Comparison of ENCODE assay signal across 12 mouse cellular contexts in genomic region chr3:95141474-95141873, GRCm38 (mm10). TPM values are rescaled to one million over a fixed set of nuclear protein-coding genes. Genes with fewer than 3 reads are reported as not detected.
A peak's percentile ranks its signal among the peaks of the same experiment; 100 is the strongest.
DNase-seq lines count a peak whose midpoint lies in the region; ATAC-seq and TF ChIP-seq lines count a peak whose summit lies in the region.
"Had no signal": no experiment of that assay in that cellular context is flagged by ENCODE, and none has a peak within 500 bp of the region (broad histone marks: within the 10 kb centered on the region; RNA-seq: fewer than 3 reads in every experiment).

No protein-coding gene starts in this region.

- no peaks in the 10 kb centered on the region for H3K27me3 ChIP-seq in CH12.LX (replicated peaks)
- H3K27me3 ChIP-seq in liver, embryonic 14.5 days (ENCODE audit: control insufficient read depth, insufficient read depth, low read length), result no peaks in the 10 kb centered on the region
- H3K27me3 ChIP-seq in intestine, postnatal 0 days (replicated peaks; ENCODE audit: control insufficient read depth, insufficient read depth, low read length), result no peaks in the 10 kb centered on the region
- H3K27me3 ChIP-seq: hindbrain, embryonic 13.5 days had no signal

- H3K27ac ChIP-seq in gastrocnemius, adult 2 months, result peak overlapping the region; percentile 31
- peak overlapping the region; percentile 81 for H3K27ac ChIP-seq in CH12.LX (ENCODE audit: insufficient read depth, low read depth)
- H3K27ac ChIP-seq in liver, embryonic 14.5 days, result no peak overlapping the region
- no peak overlapping the region for H3K27ac ChIP-seq in intestine, postnatal 0 days (ENCODE audit: low read depth, low read length)
- H3K27ac ChIP-seq: hindbrain, embryonic 13.5 days; midbrain, embryonic 10.5 days had no signal

- no peak for TF ChIP-seq CTCF in gastrocnemius, adult 2 months (IDR thresholded peaks at IDR 0.05)
- TF ChIP-seq CTCF in CH12.LX (conservative IDR thresholded peaks at IDR 0.05 in 1 of 2, IDR thresholded peaks at IDR 0.05 in 1 of 2; ENCODE audit: low read depth in 2 of 2, low read length in 2 of 2), result no peak
- TF ChIP-seq CTCF in liver, embryonic 14.5 days (IDR thresholded peaks at IDR 0.05; ENCODE audit: low read depth), result no peak; the same call in 1 of the 2 replicates
- no peak for TF ChIP-seq CTCF in intestine, postnatal 0 days (IDR thresholded peaks at IDR 0.05; ENCODE audit: low read depth)

- TF ChIP-seq POLR2A in CH12.LX (IDR thresholded peaks at IDR 0.05; ENCODE audit: low read depth, low read length), result no peak

- ATAC-seq in liver, embryonic 14.5 days (ENCODE audit: insufficient read depth), result no peak
- no peak for ATAC-seq in intestine, postnatal 0 days
- no peak for ATAC-seq in erythroblast, adult 5-6 weeks (replicated peaks; ENCODE audit: low FRiP score, poor library complexity, severe bottlenecking)

- intact Hi-C loops in gastrocnemius, adult 2 months (cut with DNase I), result loop anchor here (5.0 kb wide), 1 partner anchor 121 kb away; no protein-coding TSS in a partner anchor
- intact Hi-C loops in gastrocnemius, postnatal 36 days (cut with DNase I), result loop anchor here (5.0 kb wide), 2 partner anchors 76 to 121 kb away; partner anchors contain the start of gene Gabpb2

- TF ChIP-seq EP300 in CH12.LX (IDR thresholded peaks at IDR 0.05; ENCODE audit: low read length), result no peak
- TF ChIP-seq EP300 in liver, embryonic 14.5 days (IDR thresholded peaks at IDR 0.05; ENCODE audit: low read depth), result no peak

- WGBS in liver, embryonic 14.5 days (ENCODE audit: insufficient replicate concordance), result 36% methylated on average over 9 of the region's 9 CpGs
- WGBS in intestine, postnatal 0 days, result 92% methylated on average over 9 of the region's 9 CpGs

- H3K4me3 ChIP-seq in gastrocnemius, adult 2 months, result peak overlapping the region; percentile 54
- H3K4me3 ChIP-seq in CH12.LX (replicated peaks in 1 of 3; ENCODE audit: low read depth in 2 of 3, low read length in 2 of 3, poor library complexity in 1 of 3), result peak overlapping the region; percentile 51 to 65 (median 61)
- H3K4me3 ChIP-seq in liver, embryonic 14.5 days (ENCODE audit: insufficient read depth in 1 of 2, low read depth in 2 of 2, low read length in 2 of 2), result peak overlapping the region; percentile 37 to 41
- no peak overlapping the region for H3K4me3 ChIP-seq in intestine, postnatal 0 days (ENCODE audit: low read depth, low read length)
- H3K4me3 ChIP-seq: hindbrain, embryonic 13.5 days; midbrain, embryonic 10.5 days had no signal

- H3K9ac ChIP-seq in CH12.LX (ENCODE audit: insufficient read depth, low read depth), result peak overlapping the region; percentile 72
- no peak overlapping the region for H3K9ac ChIP-seq in liver, embryonic 14.5 days (replicated peaks)
- no peak overlapping the region for H3K9ac ChIP-seq in intestine, postnatal 0 days (ENCODE audit: low read depth, low read length)
- H3K9ac ChIP-seq: forebrain, postnatal 0 days; hindbrain, embryonic 13.5 days had no signal

- H3K36me3 ChIP-seq in CH12.LX (replicated peaks in 1 of 2; ENCODE audit: control insufficient read depth in 1 of 2, insufficient read depth in 1 of 2, low read length in 1 of 2), result peaks cover 19 to 22% of the 10 kb centered on the region in 2 experiments
- no peaks in the 10 kb centered on the region for H3K36me3 ChIP-seq in liver, embryonic 14.5 days (replicated peaks; ENCODE audit: control insufficient read depth, insufficient read depth, low read depth)
- H3K36me3 ChIP-seq in intestine, postnatal 0 days (ENCODE audit: control insufficient read depth, insufficient read depth), result peaks cover 17% of the 10 kb centered on the region

- H3K79me2 ChIP-seq in CH12.LX (replicated peaks; ENCODE audit: control insufficient read depth, extremely low read depth, insufficient read depth, poor library complexity, severe bottlenecking), result peaks cover 5% of the 10 kb centered on the region

- no peak for DNase-seq in gastrocnemius, adult 2 months
- DNase-seq in gastrocnemius, postnatal 36 days, result no peak
- DNase-seq in CH12.LX (ENCODE audit: extremely low read depth), result peak; percentile 65
- no peak for DNase-seq in liver, embryonic 14.5 days (ENCODE audit: low read depth in 3 of 3, low spot score in 3 of 3)
- peak; percentile 85 for DNase-seq in spleen, postnatal 36 days (ENCODE audit: low spot score in 2 of 2)
- DNase-seq in ovary, postnatal 10 days (ENCODE audit: low spot score), result no peak
- DNase-seq: embryo, embryonic 11 days; forebrain, postnatal 0 days had no signal

- no peaks in the 10 kb centered on the region for H3K9me3 ChIP-seq in CH12.LX (replicated peaks; ENCODE audit: low read length)
- no peaks in the 10 kb centered on the region for H3K9me3 ChIP-seq in liver, embryonic 14.5 days (ENCODE audit: control insufficient read depth, low read length)
- no peaks in the 10 kb centered on the region for H3K9me3 ChIP-seq in intestine, postnatal 0 days (ENCODE audit: control insufficient read depth)
- H3K9me3 ChIP-seq: hindbrain, embryonic 13.5 days; midbrain, embryonic 10.5 days had no signal

- H3K4me2 ChIP-seq in CH12.LX (ENCODE audit: insufficient read depth, low read depth, poor library complexity, severe bottlenecking), result peak overlapping the region; percentile 69
- H3K4me2 ChIP-seq in liver, embryonic 14.5 days (ENCODE audit: low read depth), result peak overlapping the region; percentile 41
- H3K4me2 ChIP-seq in intestine, postnatal 0 days (replicated peaks; ENCODE audit: low read depth), result no peak overlapping the region
- H3K4me2 ChIP-seq: hindbrain, embryonic 13.5 days had no signal

- dilution Hi-C loops in CH12.LX (cut with MboI; ENCODE audit: extremely low pct_ligation_motif_present, extremely low pct_unique_long_range_greater_than_20kb, low sequenced_read_pairs), result no loop called here

- in situ Hi-C loops in CH12.LX (cut with MboI; ENCODE audit: low pct_ligation_motif_present, low pct_unique_long_range_greater_than_20kb, low sequenced_read_pairs), result loop anchor here (10.0 kb wide), 1 partner anchor 73 kb away; the partner anchor contains the start of gene Gabpb2

- H3K4me1 ChIP-seq in CH12.LX (ENCODE audit: control insufficient read depth in 1 of 2, insufficient read depth in 2 of 2), result peaks cover 15 to 35% of the 10 kb centered on the region in 2 experiments
- peaks cover 7 to 8% of the 10 kb centered on the region in 2 experiments; a peak in 3 of 4 replicates for H3K4me1 ChIP-seq in liver, embryonic 14.5 days (replicated peaks; ENCODE audit: control insufficient read depth in 2 of 2, insufficient read depth in 2 of 2, low read length in 1 of 2)
- no peaks in the 10 kb centered on the region for H3K4me1 ChIP-seq in intestine, postnatal 0 days (replicated peaks; ENCODE audit: control insufficient read depth, insufficient read depth, low read length)

- no peak for TF ChIP-seq RAD21 in CH12.LX (IDR thresholded peaks at IDR 0.05; ENCODE audit: low read depth, low read length)

RNA-seq across cellular contexts. Expression of gene Tnfaip8l2, which starts 0.7 kb away (rescaled TPM):
- under 1 TPM; 0.42 to 0.87 TPM for total RNA-seq in gastrocnemius, adult 2 months (2021)
- under 1 TPM; 0.38 to 0.69 TPM for total RNA-seq in gastrocnemius, postnatal 36 days (2021)
- total RNA-seq in CH12.LX (2012; rRNA removed), result 19.1 and 28.2 TPM in 2 replicates
- 24.8 and 26.2 TPM in 2 replicates for total RNA-seq in CH12.LX (2014; rRNA removed)
- polyA plus RNA-seq in CH12.LX (2012; ENCODE audit: insufficient read length, low read depth), result 18.2 and 22.5 TPM in 2 replicates
- 4.8 and 4.9 TPM in 2 replicates for polyA plus RNA-seq in liver, embryonic 14.5 days (2012; rRNA removed)
- polyA plus RNA-seq in liver, embryonic 14.5 days (2014; fragmentation: Nextera tagmentation; extraction: Ambion mirVana), result 5.7 and 6.1 TPM in 2 replicates
- 3.6 and 4.7 TPM in 2 replicates for polyA plus RNA-seq in intestine, postnatal 0 days (2015; fragmentation: Nextera tagmentation; extraction: Ambion mirVana)
- total RNA-seq in erythroblast, adult 5-6 weeks (2015; ENCODE audit: low replicate concordance), result 10.2 and 17.1 TPM in 2 replicates
- total RNA-seq in erythroblast, adult 5-6 weeks (2017; ENCODE audit: low replicate concordance), result 6.0 and 12.4 TPM in 2 replicates

RNA-seq across cellular contexts. Expression of gene Lysmd1, which starts 7.6 kb away (rescaled TPM):
- 1 to 10 TPM; 6.7 to 7.2 TPM for total RNA-seq in gastrocnemius, adult 2 months (2021)
- 1 to 10 TPM; 6.4 to 8.2 TPM for total RNA-seq in gastrocnemius, postnatal 36 days (2021)
- 12.0 and 13.6 TPM in 2 replicates for total RNA-seq in CH12.LX (2012; rRNA removed)
- 9.6 and 11.6 TPM in 2 replicates for total RNA-seq in CH12.LX (2014; rRNA removed)
- polyA plus RNA-seq in CH12.LX (2012; ENCODE audit: insufficient read length, low read depth), result 7.8 and 8.1 TPM in 2 replicates
- 2.9 and 3.9 TPM in 2 replicates for polyA plus RNA-seq in liver, embryonic 14.5 days (2012; rRNA removed)
- polyA plus RNA-seq in liver, embryonic 14.5 days (2014; fragmentation: Nextera tagmentation; extraction: Ambion mirVana), result 4.8 and 5.2 TPM in 2 replicates
- 7.1 and 7.5 TPM in 2 replicates for polyA plus RNA-seq in intestine, postnatal 0 days (2015; fragmentation: Nextera tagmentation; extraction: Ambion mirVana)
- total RNA-seq in erythroblast, adult 5-6 weeks (2015; ENCODE audit: low replicate concordance), result 7.7 and 12.1 TPM in 2 replicates
- total RNA-seq in erythroblast, adult 5-6 weeks (2017; ENCODE audit: low replicate concordance), result 11.7 and 13.7 TPM in 2 replicates

RNA-seq across cellular contexts. Expression of gene Scnm1, which starts 7.7 kb away (rescaled TPM):
- total RNA-seq in gastrocnemius, adult 2 months (2021), result 10 to 100 TPM; 33.2 to 40.7 TPM
- 10 to 100 TPM; 21.7 to 27.3 TPM for total RNA-seq in gastrocnemius, postnatal 36 days (2021)
- 50.5 and 51.0 TPM in 2 replicates for total RNA-seq in CH12.LX (2012; rRNA removed)
- 53.1 and 64.5 TPM in 2 replicates for total RNA-seq in CH12.LX (2014; rRNA removed)
- 59.2 and 83.9 TPM in 2 replicates for polyA plus RNA-seq in CH12.LX (2012; ENCODE audit: insufficient read length, low read depth)
- 22.4 and 33.1 TPM in 2 replicates for polyA plus RNA-seq in liver, embryonic 14.5 days (2012; rRNA removed)
- 23.1 and 24.8 TPM in 2 replicates for polyA plus RNA-seq in liver, embryonic 14.5 days (2014; fragmentation: Nextera tagmentation; extraction: Ambion mirVana)
- 49.3 and 54.8 TPM in 2 replicates for polyA plus RNA-seq in intestine, postnatal 0 days (2015; fragmentation: Nextera tagmentation; extraction: Ambion mirVana)
- total RNA-seq in erythroblast, adult 5-6 weeks (2015; ENCODE audit: low replicate concordance), result 36.4 and 39.0 TPM in 2 replicates
- total RNA-seq in erythroblast, adult 5-6 weeks (2017; ENCODE audit: low replicate concordance), result 38.9 and 39.8 TPM in 2 replicates

RNA-seq across cellular contexts. Expression of gene Tmod4, which starts 17.2 kb away (rescaled TPM):
- 100 to 1,000 TPM; 598 to 814 TPM for total RNA-seq in gastrocnemius, adult 2 months (2021)
- total RNA-seq in gastrocnemius, postnatal 36 days (2021), result 100 to 1,000 TPM; 623 to 679 TPM
- total RNA-seq in CH12.LX (2012; rRNA removed) (0.21 and 0.47 TPM in 2 replicates), CH12.LX (2014; rRNA removed) (not detected in 2 replicates)
- polyA plus RNA-seq in CH12.LX (2012; ENCODE audit: insufficient read length, low read depth), result 0.81 TPM in 1 of 2 replicates, not detected in the other
- polyA plus RNA-seq in liver, embryonic 14.5 days (2012; rRNA removed), result 0.11 and 0.32 TPM in 2 replicates
- polyA plus RNA-seq in liver, embryonic 14.5 days (2014; fragmentation: Nextera tagmentation; extraction: Ambion mirVana), result 0.15 and 0.23 TPM in 2 replicates
- 0.44 and 0.73 TPM in 2 replicates for polyA plus RNA-seq in intestine, postnatal 0 days (2015; fragmentation: Nextera tagmentation; extraction: Ambion mirVana)
- not detected in 2 replicates for total RNA-seq in erythroblast, adult 5-6 weeks (2015; ENCODE audit: low replicate concordance)
- 0.17 and 3.3 TPM in 2 replicates for total RNA-seq in erythroblast, adult 5-6 weeks (2017; ENCODE audit: low replicate concordance)

RNA-seq across cellular contexts. Expression of gene Sema6c, which starts 18.8 kb away (rescaled TPM):
- 100 to 1,000 TPM in 1 of 2 experiments, 10 to 100 TPM in 1; 83.4 to 105 TPM for total RNA-seq in gastrocnemius, adult 2 months (2021)
- 10 to 100 TPM; 96.3 to 98.2 TPM for total RNA-seq in gastrocnemius, postnatal 36 days (2021)
- total RNA-seq in CH12.LX (2012; rRNA removed) (0.30 and 0.42 TPM in 2 replicates), CH12.LX (2014; rRNA removed) (not detected in 2 replicates)
- 0.27 and 0.53 TPM in 2 replicates for polyA plus RNA-seq in CH12.LX (2012; ENCODE audit: insufficient read length, low read depth)
- 0.69 and 1.6 TPM in 2 replicates for polyA plus RNA-seq in liver, embryonic 14.5 days (2012; rRNA removed)
- 0.11 and 0.29 TPM in 2 replicates for polyA plus RNA-seq in liver, embryonic 14.5 days (2014; fragmentation: Nextera tagmentation; extraction: Ambion mirVana)
- 1.0 and 1.3 TPM in 2 replicates for polyA plus RNA-seq in intestine, postnatal 0 days (2015; fragmentation: Nextera tagmentation; extraction: Ambion mirVana)
- total RNA-seq in erythroblast, adult 5-6 weeks (2015; ENCODE audit: low replicate concordance), result not detected in 2 replicates
- not detected in 2 replicates for total RNA-seq in erythroblast, adult 5-6 weeks (2017; ENCODE audit: low replicate concordance)

Comparison
In these comparisons a context has a peak if more than half of its experiments do, and no peak if none do; other contexts are left out.
1. DNase-seq: peak in CH12.LX (single experiment) and spleen, postnatal 36 days (2 of 2); none in gastrocnemius, adult 2 months (single experiment), gastrocnemius, postnatal 36 days (0 of 2), liver, embryonic 14.5 days (0 of 3) and ovary, postnatal 10 days (single experiment).
2. H3K27ac ChIP-seq: peak in gastrocnemius, adult 2 months (single experiment) and CH12.LX (single experiment); none in liver, embryonic 14.5 days (single experiment) and intestine, postnatal 0 days (single experiment).